9 mouse cellular contexts compared by ENCODE assay signal in the genomic region with DNA sequence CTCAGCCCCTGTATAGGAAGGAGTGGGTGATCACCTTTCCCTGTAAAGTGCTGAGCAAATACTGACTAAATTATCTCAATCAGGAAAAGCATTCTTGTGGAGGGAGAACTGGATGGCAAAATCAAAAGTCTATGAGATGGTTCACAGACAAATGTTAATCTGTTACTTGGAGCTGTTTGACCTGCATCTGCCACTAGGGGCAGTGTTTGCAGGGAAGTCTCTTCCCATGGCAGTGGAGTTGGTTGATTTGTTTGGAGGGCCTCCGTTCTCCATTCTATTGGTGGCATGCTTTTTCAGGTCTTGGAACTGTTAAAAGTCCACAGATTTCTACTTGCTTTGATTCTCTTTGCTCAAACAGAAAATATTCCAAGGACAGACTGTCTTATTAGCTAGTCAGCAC.
A peak's percentile ranks its signal among the peaks of the same experiment; 100 is the strongest.
DNase-seq lines count a peak whose midpoint lies in the region; ATAC-seq and TF ChIP-seq lines count a peak whose summit lies in the region.
"Had no signal": no experiment of that assay in that cellular context is flagged by ENCODE, and none has a peak within 500 bp of the region (broad histone marks: within the 10 kb centered on the region; RNA-seq: fewer than 3 reads in every experiment).

No protein-coding gene starts in this region.

- H3K4me3 ChIP-seq in heart, adult 2 months, result no peak overlapping the region
- no peak overlapping the region for H3K4me3 ChIP-seq in liver, adult 2 months (ENCODE audit: insufficient read depth, low read depth, low read length)
- H3K4me3 ChIP-seq in liver, embryonic 11.5 days (ENCODE audit: low read depth, low read length), result no peak overlapping the region
- H3K4me3 ChIP-seq in ES-E14 (ENCODE audit: insufficient read depth in 1 of 2, low read depth in 1 of 2, low read length in 2 of 2, poor library complexity in 1 of 2, severe bottlenecking in 1 of 2), result no peak overlapping the region
- H3K4me3 ChIP-seq in embryonic facial prominence, embryonic 11.5 days (ENCODE audit: low read depth, low read length), result no peak overlapping the region
- H3K4me3 ChIP-seq: hindbrain, embryonic 15.5 days had no signal

- no peaks in the 10 kb centered on the region for H3K27me3 ChIP-seq in heart, adult 2 months (ENCODE audit: control insufficient read depth, insufficient read depth, low read length)
- H3K27me3 ChIP-seq in liver, adult 2 months (ENCODE audit: control insufficient read depth, insufficient read depth, low read length), result no peaks in the 10 kb centered on the region
- no peaks in the 10 kb centered on the region for H3K27me3 ChIP-seq in liver, embryonic 11.5 days (replicated peaks; ENCODE audit: control insufficient read depth, insufficient read depth, low read length)
- no peaks in the 10 kb centered on the region for H3K27me3 ChIP-seq in embryonic facial prominence, embryonic 11.5 days (ENCODE audit: control insufficient read depth, insufficient read depth, low read length)
- H3K27me3 ChIP-seq: hindbrain, embryonic 15.5 days had no signal

- no peak overlapping the region for H3K27ac ChIP-seq in heart, adult 2 months
- no peak overlapping the region for H3K27ac ChIP-seq in liver, adult 2 months (replicated peaks; ENCODE audit: insufficient read depth, low read depth, low read length)
- H3K27ac ChIP-seq in liver, embryonic 11.5 days (ENCODE audit: low read depth, low read length), result no peak overlapping the region
- H3K27ac ChIP-seq in ES-E14 (ENCODE audit: insufficient read depth, low read depth, low read length, poor library complexity, severe bottlenecking), result no peak overlapping the region
- no peak overlapping the region for H3K27ac ChIP-seq in embryonic facial prominence, embryonic 11.5 days (replicated peaks; ENCODE audit: low read depth, low read length)
- H3K27ac ChIP-seq: hindbrain, embryonic 15.5 days had no signal

- TF ChIP-seq POLR2A in heart, adult 2 months (IDR thresholded peaks at IDR 0.05; ENCODE audit: insufficient read depth, low read depth, low read length), result no peak
- no peak for TF ChIP-seq POLR2A in liver, adult 2 months (IDR thresholded peaks at IDR 0.05; ENCODE audit: extremely low read depth, insufficient read depth, low read length)

- no peak overlapping the region for H3K9ac ChIP-seq in heart, adult 2 months (ENCODE audit: low read depth, low read length)
- H3K9ac ChIP-seq in liver, adult 2 months (ENCODE audit: low read depth, low read length), result no peak overlapping the region
- no peak overlapping the region for H3K9ac ChIP-seq in liver, embryonic 11.5 days (ENCODE audit: low read depth, low read length)
- no peak overlapping the region for H3K9ac ChIP-seq in ES-E14 (ENCODE audit: insufficient read depth, low read depth, low read length, poor library complexity, severe bottlenecking)
- no peak overlapping the region for H3K9ac ChIP-seq in embryonic facial prominence, embryonic 11.5 days (replicated peaks; ENCODE audit: low read length)
- H3K9ac ChIP-seq: hindbrain, embryonic 15.5 days had no signal

- peak; percentile 60 for TF ChIP-seq CTCF in heart, adult 2 months (IDR thresholded peaks at IDR 0.05)
- peak; percentile 21; the same call in 1 of the 2 replicates for TF ChIP-seq CTCF in liver, adult 2 months (IDR thresholded peaks at IDR 0.05; ENCODE audit: low read depth, low read length)

- intact Hi-C loops in heart, adult 2 months (cut with DNase I), result no loop called here

- 76% methylated on average over 1 of the region's 1 CpGs for WGBS in heart, adult 2 months
- WGBS in liver, adult 2 months, result 67% methylated on average over 1 of the region's 1 CpGs
- WGBS in liver, embryonic 11.5 days, result 57% methylated on average over 1 of the region's 1 CpGs
- WGBS in embryonic facial prominence, embryonic 11.5 days, result 75% methylated on average over 1 of the region's 1 CpGs

- no peaks in the 10 kb centered on the region for H3K36me3 ChIP-seq in heart, adult 2 months (ENCODE audit: control insufficient read depth, insufficient read depth, low read length)
- no peaks in the 10 kb centered on the region for H3K36me3 ChIP-seq in liver, adult 2 months (ENCODE audit: control insufficient read depth, insufficient read depth, low read length)
- H3K36me3 ChIP-seq in liver, embryonic 11.5 days (ENCODE audit: control insufficient read depth, insufficient read depth, low read length), result no peaks in the 10 kb centered on the region
- H3K36me3 ChIP-seq in ES-E14 (ENCODE audit: control insufficient read depth, insufficient read depth, low read length, poor library complexity, severe bottlenecking), result no peaks in the 10 kb centered on the region
- H3K36me3 ChIP-seq in embryonic facial prominence, embryonic 11.5 days (replicated peaks; ENCODE audit: control insufficient read depth, insufficient read depth, low read depth, low read length), result no peaks in the 10 kb centered on the region

- H3K9me3 ChIP-seq in liver, embryonic 11.5 days (ENCODE audit: control insufficient read depth, low read length), result no peaks in the 10 kb centered on the region
- no peaks in the 10 kb centered on the region for H3K9me3 ChIP-seq in ES-E14 (ENCODE audit: control insufficient read depth, insufficient read depth, low read depth, low read length)
- no peaks in the 10 kb centered on the region for H3K9me3 ChIP-seq in embryonic facial prominence, embryonic 11.5 days (replicated peaks; ENCODE audit: control insufficient read depth, low read length)
- H3K9me3 ChIP-seq: hindbrain, embryonic 15.5 days had no signal

- no peak for DNase-seq in heart, adult 2 months
- no peak for DNase-seq in heart, adult 11 months
- DNase-seq in liver, adult 2 months (ENCODE audit: extremely low read depth, low read depth, low spot score), result peak; percentile 3
- DNase-seq in liver, embryonic 11.5 days (ENCODE audit: low spot score), result no peak
- peak; percentile 30 for DNase-seq in ES-E14 (ENCODE audit: low read depth, low spot score)
- DNase-seq in embryonic facial prominence, embryonic 11.5 days (ENCODE audit: low spot score), result peak; percentile 17

- ATAC-seq in liver, embryonic 11.5 days (replicated peaks; ENCODE audit: low FRiP score), result no peak
- ATAC-seq in embryonic facial prominence, embryonic 11.5 days (replicated peaks; ENCODE audit: insufficient number of reproducible peaks, low FRiP score, low TSS enrichment, low read depth), result no peak
- no peak for ATAC-seq in megakaryocyte-erythroid progenitor cell, adult 5-6 weeks (replicated peaks; ENCODE audit: low FRiP score, low TSS enrichment, poor library complexity, severe bottlenecking)
- no peak for ATAC-seq in granulocyte monocyte progenitor cell, adult 5-6 weeks (replicated peaks; ENCODE audit: poor library complexity, severe bottlenecking)

- H3K79me2 ChIP-seq in heart, adult 2 months (replicated peaks; ENCODE audit: control insufficient read depth, insufficient read depth, low read length), result no peaks in the 10 kb centered on the region
- H3K79me2 ChIP-seq in liver, adult 2 months (ENCODE audit: control insufficient read depth, insufficient read depth, low read length), result no peaks in the 10 kb centered on the region

- no peaks in the 10 kb centered on the region for H3K4me1 ChIP-seq in heart, adult 2 months (ENCODE audit: control insufficient read depth, insufficient read depth, low read length)
- no peaks in the 10 kb centered on the region for H3K4me1 ChIP-seq in liver, adult 2 months (ENCODE audit: control insufficient read depth, insufficient read depth, low read length)
- no peaks in the 10 kb centered on the region for H3K4me1 ChIP-seq in liver, embryonic 11.5 days (replicated peaks; ENCODE audit: control insufficient read depth, insufficient read depth, low read length)
- no peaks in the 10 kb centered on the region for H3K4me1 ChIP-seq in ES-E14 (ENCODE audit: control insufficient read depth in 2 of 2, insufficient read depth in 2 of 2, low read length in 2 of 2, poor library complexity in 1 of 2)
- H3K4me1 ChIP-seq in embryonic facial prominence, embryonic 11.5 days (ENCODE audit: control insufficient read depth, insufficient read depth, low read length), result no peaks in the 10 kb centered on the region
- H3K4me1 ChIP-seq: hindbrain, embryonic 15.5 days had no signal

- no peak overlapping the region for H3K4me2 ChIP-seq in liver, embryonic 11.5 days
- no peak overlapping the region for H3K4me2 ChIP-seq in embryonic facial prominence, embryonic 11.5 days (ENCODE audit: low read depth, low read length)
- H3K4me2 ChIP-seq: hindbrain, embryonic 15.5 days had no signal

- TF ChIP-seq EP300 in heart, adult 2 months (IDR thresholded peaks at IDR 0.05; ENCODE audit: insufficient read depth, low read depth, low read length), result no peak

- in situ Hi-C loops in ES-E14 (cut with MboI; ENCODE audit: low sequenced_read_pairs in 2 of 2, unreplicated experiment in 2 of 2), result no loop called here

TF ChIP-seq in ES-E14, 5 proteins besides CTCF, POLR2A, EP300 and RAD21:
- no peak for TF ChIP-seq MAFK (IDR thresholded peaks at IDR 0.05; ENCODE audit: insufficient read depth, low read depth, low read length)
- TF ChIP-seq HCFC1 (IDR thresholded peaks at IDR 0.05; ENCODE audit: borderline replicate concordance, insufficient read depth, low read length), result no peak
- no peak for TF ChIP-seq ZNF384 (IDR thresholded peaks at IDR 0.05; ENCODE audit: low read depth, low read length)
- TF ChIP-seq CHD2 (IDR thresholded peaks at IDR 0.05; ENCODE audit: low read depth, low read length), result no peak
TF ChIP-seq in ES-E14: peak in this region for 0.

Comparison
In these comparisons a context has a peak if more than half of its experiments do, and no peak if none do; other contexts are left out.
1. DNase-seq: peak in liver, adult 2 months (single experiment), ES-E14 (single experiment) and embryonic facial prominence, embryonic 11.5 days (single experiment); none in heart, adult 2 months (0 of 2), heart, adult 11 months (single experiment) and liver, embryonic 11.5 days (single experiment).